Mouse (Mus musculus) small intestine, adult 2 months (tissue): ENCODE data around the gene Reg3a.

Experiments used
- CTCF ChIP-seq: fragments of 200-500 bp; IDR thresholded peaks from 2 replicates; pipeline ENCODE4 v1.5.1; 2012; ENCODE audit warnings: low read depth, mild to moderate bottlenecking, control low read depth, inconsistent platforms, low read length, moderate library complexity, mixed read lengths; ENCODE audit not compliant: insufficient replicate concordance, insufficient read length; ENCODE audit errors: extremely low read depth
- POLR2A ChIP-seq: fragments of 200-500 bp; IDR thresholded peaks from 2 replicates; pipeline ENCODE4 v1.6.1; 2012; ENCODE audit warnings: low read depth, mild to moderate bottlenecking, control low read depth, inconsistent platforms, low read length, moderate library complexity

- TF ChIP-seq CTCF (no peak), POLR2A (no peak)
Measured at GRCm38 (mm10) chr6:78331919-78332569, 48.5 kb upstream of the Reg3a start.
